In genomic region chr11:121421553-121422173, GRCm38 (mm10) we compare ENCODE assay signal across 8 mouse cellular contexts. TPM values are rescaled to one million over a fixed set of nuclear protein-coding genes. Genes with fewer than 3 reads are reported as not detected.
DNase-seq lines count a peak whose midpoint lies in the region; ATAC-seq and TF ChIP-seq lines count a peak whose summit lies in the region.

No protein-coding gene starts in this region.

- H3K4me1 ChIP-seq in spleen, adult 2 months (ENCODE audit: control insufficient read depth, insufficient read depth, insufficient read length), result peaks cover 4% of the 10 kb centered on the region; the same call in 1 of the 2 replicates
- H3K4me1 ChIP-seq in neural tube, embryonic 12.5 days, result peaks cover 10% of the 10 kb centered on the region; the same call in 1 of the 2 replicates

- no peaks in the 10 kb centered on the region for H3K9me3 ChIP-seq in neural tube, embryonic 12.5 days

- no peak for TF ChIP-seq CTCF in spleen, adult 2 months (IDR thresholded peaks at IDR 0.05; ENCODE audit: extremely low read depth, insufficient read depth, insufficient read length, insufficient replicate concordance)

- peak overlapping the region; percentile 23; the same call in 1 of the 2 replicates for H3K27ac ChIP-seq in spleen, adult 2 months (ENCODE audit: insufficient read depth, low read length)
- no peak overlapping the region for H3K27ac ChIP-seq in neural tube, embryonic 12.5 days

- TF ChIP-seq POLR2A in spleen, adult 2 months (IDR thresholded peaks at IDR 0.05; ENCODE audit: low read depth, low read length), result no peak; the same call in 1 of the 2 replicates

- no peaks in the 10 kb centered on the region for H3K36me3 ChIP-seq in spleen, adult 2 months (ENCODE audit: control insufficient read depth, insufficient read depth, low read length)
- no peaks in the 10 kb centered on the region for H3K36me3 ChIP-seq in neural tube, embryonic 12.5 days

- no peaks in the 10 kb centered on the region for H3K27me3 ChIP-seq in spleen, adult 2 months (ENCODE audit: control insufficient read depth, insufficient read depth, low read length)
- no peaks in the 10 kb centered on the region for H3K27me3 ChIP-seq in neural tube, embryonic 12.5 days (replicated peaks)

- H3K9ac ChIP-seq in neural tube, embryonic 12.5 days, result peak overlapping the region; percentile 64

- peak overlapping the region; percentile 93 for H3K4me3 ChIP-seq in spleen, adult 2 months (ENCODE audit: extremely low read depth, insufficient read depth, insufficient read length)
- H3K4me3 ChIP-seq in neural tube, embryonic 12.5 days, result peak overlapping the region; percentile 73

- H3K4me2 ChIP-seq in neural tube, embryonic 12.5 days (replicated peaks), result peak overlapping the region; percentile 80

- peak; percentile 58 for ATAC-seq in erythroid progenitor cell, adult 5-6 weeks (replicated peaks; ENCODE audit: low FRiP score, poor library complexity, severe bottlenecking)
- ATAC-seq in neural tube, embryonic 12.5 days (ENCODE audit: low FRiP score, low read depth), result peak; percentile 65

- WGBS in spleen, adult 2 months, result under 1% methylated on average over 27 of the region's 28 CpGs
- whole genome bisulfite sequencing in neural tube, embryonic 12.5 days, result under 1% methylated on average over 28 of the region's 28 CpGs

- DNase-seq in spleen, adult 2 months (ENCODE audit: low read depth in 1 of 2, low spot score in 2 of 2), result peak in 1 of 2 experiments; percentile 15
- DNase-seq in spleen, adult 12 weeks (ENCODE audit: low spot score), result no peak
- peak; percentile 60 for DNase-seq in liver
- no peak for DNase-seq in right cerebral cortex, adult 2 months (ENCODE audit: low spot score in 2 of 2)
- DNase-seq in yolk sac, embryonic 10.5 days (ENCODE audit: low spot score), result no peak
- DNase-seq in right cerebral cortex, postnatal 4 days, result no peak

RNA-seq across cellular contexts. Expression of gene Fn3krp, which starts 0.5 kb away (rescaled TPM):
- polyA plus RNA-seq in spleen, adult 2 months (2012; rRNA removed), result 6.5 and 7.4 TPM in 2 replicates
- total RNA-seq in erythroid progenitor cell, adult 5-6 weeks (2015; ENCODE audit: low replicate concordance), result 107 and 114 TPM in 2 replicates
- total RNA-seq in erythroid progenitor cell, adult 5-6 weeks (2017; ENCODE audit: low replicate concordance), result 161 and 188 TPM in 2 replicates
- 7.1 and 9.7 TPM in 2 replicates for polyA plus RNA-seq in neural tube, embryonic 12.5 days (2016; fragmentation: Nextera tagmentation; extraction: Ambion mirVana)

RNA-seq across cellular contexts. Expression of gene Fn3k, which starts 13.1 kb away (rescaled TPM):
- polyA plus RNA-seq in spleen, adult 2 months (2012; rRNA removed), result 5.9 and 7.4 TPM in 2 replicates
- 245 and 327 TPM in 2 replicates for total RNA-seq in erythroid progenitor cell, adult 5-6 weeks (2015; ENCODE audit: low replicate concordance)
- total RNA-seq in erythroid progenitor cell, adult 5-6 weeks (2017; ENCODE audit: low replicate concordance), result 308 and 310 TPM in 2 replicates
- polyA plus RNA-seq in neural tube, embryonic 12.5 days (2016; fragmentation: Nextera tagmentation; extraction: Ambion mirVana), result 2.3 and 3.1 TPM in 2 replicates

RNA-seq across cellular contexts. Expression of gene Tbcd, which starts 30.1 kb away (rescaled TPM):
- 38.0 and 44.7 TPM in 2 replicates for polyA plus RNA-seq in spleen, adult 2 months (2012; rRNA removed)
- total RNA-seq in erythroid progenitor cell, adult 5-6 weeks (2015; ENCODE audit: low replicate concordance), result 84.7 and 94.8 TPM in 2 replicates
- 90.7 and 125 TPM in 2 replicates for total RNA-seq in erythroid progenitor cell, adult 5-6 weeks (2017; ENCODE audit: low replicate concordance)
- 63.1 and 65.3 TPM in 2 replicates for polyA plus RNA-seq in neural tube, embryonic 12.5 days (2016; fragmentation: Nextera tagmentation; extraction: Ambion mirVana)

RNA-seq across cellular contexts. Expression of gene Rab40b, which starts 33.6 kb away (rescaled TPM):
- polyA plus RNA-seq in spleen, adult 2 months (2012; rRNA removed), result 0.67 and 0.83 TPM in 2 replicates
- not detected in 2 replicates for total RNA-seq in erythroid progenitor cell, adult 5-6 weeks (2015; ENCODE audit: low replicate concordance)
- total RNA-seq in erythroid progenitor cell, adult 5-6 weeks (2017; ENCODE audit: low replicate concordance), result 0.90 TPM in 1 of 2 replicates, not detected in the other
- polyA plus RNA-seq in neural tube, embryonic 12.5 days (2016; fragmentation: Nextera tagmentation; extraction: Ambion mirVana), result 6.4 and 6.6 TPM in 2 replicates
